Comparison of ENCODE assay signal across 24 mouse cellular contexts in genomic region chr5:72459374-72460112, GRCm38 (mm10). TPM values are rescaled to one million over a fixed set of nuclear protein-coding genes. Genes with fewer than 3 reads are reported as not detected.
DNase-seq lines count a peak whose midpoint lies in the region; ATAC-seq and TF ChIP-seq lines count a peak whose summit lies in the region.
"Had no signal": no experiment of that assay in that cellular context is flagged by ENCODE, and none has a peak within 500 bp of the region (broad histone marks: within the 10 kb centered on the region; RNA-seq: fewer than 3 reads in every experiment).

No protein-coding gene starts in this region.

- H3K4me3 ChIP-seq in lung, embryonic 16.5 days (ENCODE audit: low read length) = no peak overlapping the region
- H3K4me3 ChIP-seq in lung, postnatal 0 days (ENCODE audit: low read depth, low read length) = no peak overlapping the region
- H3K4me3 ChIP-seq in CH12.LX (replicated peaks in 1 of 3; ENCODE audit: low read depth in 2 of 3, low read length in 2 of 3, poor library complexity in 1 of 3) = no peak overlapping the region
- H3K4me3 ChIP-seq: forebrain, embryonic 10.5 days; forebrain, embryonic 13.5 days; hindbrain, embryonic 12.5 days; hindbrain, embryonic 15.5 days had no signal

- dilution Hi-C loops in CH12.LX (cut with MboI; ENCODE audit: extremely low pct_ligation_motif_present, extremely low pct_unique_long_range_greater_than_20kb, low sequenced_read_pairs) = no loop called here

- no peak overlapping the region for H3K27ac ChIP-seq in lung, embryonic 16.5 days (ENCODE audit: low read length)
- H3K27ac ChIP-seq in lung, postnatal 0 days (ENCODE audit: low read length) = no peak overlapping the region
- no peak overlapping the region for H3K27ac ChIP-seq in CH12.LX (ENCODE audit: insufficient read depth, low read depth)
- H3K27ac ChIP-seq: forebrain, embryonic 10.5 days; forebrain, embryonic 13.5 days; hindbrain, embryonic 12.5 days; hindbrain, embryonic 15.5 days had no signal

- no peak for TF ChIP-seq EP300 in lung, postnatal 0 days (IDR thresholded peaks at IDR 0.05)
- no peak for TF ChIP-seq EP300 in CH12.LX (IDR thresholded peaks at IDR 0.05; ENCODE audit: low read length)

- H3K4me1 ChIP-seq in lung, embryonic 16.5 days (replicated peaks; ENCODE audit: control insufficient read depth, insufficient read depth, low read length) = peaks cover 3% of the 10 kb centered on the region
- H3K4me1 ChIP-seq in lung, postnatal 0 days (ENCODE audit: insufficient read depth, low read depth, low read length) = no peaks in the 10 kb centered on the region
- no peaks in the 10 kb centered on the region for H3K4me1 ChIP-seq in CH12.LX (ENCODE audit: control insufficient read depth in 1 of 2, insufficient read depth in 2 of 2)
- H3K4me1 ChIP-seq: forebrain, embryonic 10.5 days; forebrain, embryonic 13.5 days; hindbrain, embryonic 12.5 days; hindbrain, embryonic 15.5 days had no signal

- in situ Hi-C loops in CH12.LX (cut with MboI; ENCODE audit: low pct_ligation_motif_present, low pct_unique_long_range_greater_than_20kb, low sequenced_read_pairs) = no loop called here

- peak; percentile 77 for ATAC-seq in lung, embryonic 16.5 days (ENCODE audit: low read depth)
- ATAC-seq in lung, postnatal 0 days = no peak
- ATAC-seq: forebrain, embryonic 13.5 days; forebrain, embryonic 16.5 days; Patski had no signal

- no peaks in the 10 kb centered on the region for H3K36me3 ChIP-seq in lung, embryonic 16.5 days (ENCODE audit: control insufficient read depth, insufficient read depth, low read length)
- H3K36me3 ChIP-seq in lung, postnatal 0 days (ENCODE audit: insufficient read depth, low read length) = no peaks in the 10 kb centered on the region
- no peaks in the 10 kb centered on the region for H3K36me3 ChIP-seq in CH12.LX (replicated peaks in 1 of 2; ENCODE audit: control insufficient read depth in 1 of 2, insufficient read depth in 1 of 2, low read length in 1 of 2)
- H3K36me3 ChIP-seq: forebrain, embryonic 10.5 days; G1E; hindbrain, embryonic 12.5 days; hindbrain, embryonic 15.5 days had no signal

- no peak for TF ChIP-seq POLR2A in CH12.LX (IDR thresholded peaks at IDR 0.05; ENCODE audit: low read depth, low read length)

- WGBS in lung, embryonic 16.5 days = 35% methylated on average over 7 of the region's 7 CpGs
- WGBS in lung, postnatal 0 days = 42% methylated on average over 7 of the region's 7 CpGs

- H3K79me2 ChIP-seq in CH12.LX (replicated peaks; ENCODE audit: control insufficient read depth, extremely low read depth, insufficient read depth, poor library complexity, severe bottlenecking) = no peaks in the 10 kb centered on the region

- peak; percentile 31 for DNase-seq in embryo, embryonic 11 days
- DNase-seq in embryo, embryonic 10.5 days (ENCODE audit: low spot score) = no peak
- DNase-seq in lung, postnatal 0 days (ENCODE audit: low spot score) = no peak
- DNase-seq in CH12.LX (ENCODE audit: extremely low read depth) = no peak
- DNase-seq in kidney, postnatal 10 days = no peak
- DNase-seq: adrenal gland, postnatal 10 days; adrenal gland, postnatal 36 days; cerebellum, adult 11 months; cerebellum, adult 2 months; cerebellum, adult 9-11 months; cerebellum, postnatal 25 days; gastrocnemius, postnatal 14 days; heart, adult 11 months had no signal

- TF ChIP-seq RAD21 in CH12.LX (IDR thresholded peaks at IDR 0.05; ENCODE audit: low read depth, low read length) = no peak

- H3K4me2 ChIP-seq in lung, embryonic 16.5 days (ENCODE audit: low read depth, low read length) = no peak overlapping the region
- H3K4me2 ChIP-seq in lung, postnatal 0 days (replicated peaks; ENCODE audit: low read depth, low read length) = no peak overlapping the region
- H3K4me2 ChIP-seq in CH12.LX (ENCODE audit: insufficient read depth, low read depth, poor library complexity, severe bottlenecking) = no peak overlapping the region
- H3K4me2 ChIP-seq: forebrain, embryonic 13.5 days; heart, embryonic 11.5 days; hindbrain, embryonic 12.5 days; hindbrain, embryonic 15.5 days had no signal

- TF ChIP-seq CTCF in lung, postnatal 0 days (IDR thresholded peaks at IDR 0.05) = no peak
- no peak for TF ChIP-seq CTCF in CH12.LX (conservative IDR thresholded peaks at IDR 0.05 in 1 of 2, IDR thresholded peaks at IDR 0.05 in 1 of 2; ENCODE audit: low read depth in 2 of 2, low read length in 2 of 2)

- H3K9ac ChIP-seq in lung, embryonic 16.5 days (ENCODE audit: low read length) = no peak overlapping the region
- no peak overlapping the region for H3K9ac ChIP-seq in lung, postnatal 0 days (replicated peaks; ENCODE audit: low read depth)
- no peak overlapping the region for H3K9ac ChIP-seq in CH12.LX (ENCODE audit: insufficient read depth, low read depth)
- H3K9ac ChIP-seq: forebrain, embryonic 13.5 days; hindbrain, embryonic 12.5 days; hindbrain, embryonic 15.5 days had no signal

- no peaks in the 10 kb centered on the region for H3K27me3 ChIP-seq in lung, embryonic 16.5 days (ENCODE audit: control insufficient read depth, insufficient read depth, low read depth, low read length)
- H3K27me3 ChIP-seq in lung, postnatal 0 days (replicated peaks; ENCODE audit: insufficient read depth, low read length) = no peaks in the 10 kb centered on the region
- H3K27me3 ChIP-seq in CH12.LX (replicated peaks) = no peaks in the 10 kb centered on the region
- H3K27me3 ChIP-seq: forebrain, embryonic 13.5 days; hindbrain, embryonic 12.5 days; hindbrain, embryonic 15.5 days; Patski had no signal

- H3K9me3 ChIP-seq in lung, embryonic 16.5 days (ENCODE audit: control insufficient read depth, low read length) = no peaks in the 10 kb centered on the region
- no peaks in the 10 kb centered on the region for H3K9me3 ChIP-seq in lung, postnatal 0 days (ENCODE audit: low read length)
- H3K9me3 ChIP-seq in CH12.LX (replicated peaks; ENCODE audit: low read length) = no peaks in the 10 kb centered on the region
- H3K9me3 ChIP-seq: forebrain, embryonic 10.5 days; forebrain, embryonic 13.5 days; G1E; hindbrain, embryonic 12.5 days; hindbrain, embryonic 15.5 days had no signal

TF ChIP-seq in CH12.LX, 34 proteins besides CTCF, POLR2A, EP300 and RAD21:
- TF ChIP-seq MAX (IDR thresholded peaks at IDR 0.05; ENCODE audit: low read length) (0 out of 2 replicates have a peak, but pooled peaks have one; percentile 23), BHLHE40 (IDR thresholded peaks at IDR 0.05; ENCODE audit: low read depth, low read length) (no peak)

RNA-seq across cellular contexts. Expression of gene Corin, which starts 44.7 kb away (rescaled TPM):
- polyA plus RNA-seq in lung, embryonic 16.5 days (2015; fragmentation: Nextera tagmentation; extraction: Ambion mirVana) = 2.0 and 2.4 TPM in 2 replicates
- 0.85 and 1.1 TPM in 2 replicates for polyA plus RNA-seq in lung, postnatal 0 days (2015; fragmentation: Nextera tagmentation; extraction: Ambion mirVana)
- total RNA-seq in CH12.LX (2012; rRNA removed) = not detected in 2 replicates
- not detected in 2 replicates for total RNA-seq in CH12.LX (2014; rRNA removed)
- polyA plus RNA-seq in CH12.LX (2012; ENCODE audit: insufficient read length, low read depth) = not detected in 2 replicates
- total RNA-seq: common myeloid progenitor, adult 5-6 weeks; hematopoietic stem cell, adult 5-6 weeks had no signal
- polyA plus RNA-seq: G1E had no signal
